Mouse (Mus musculus): Measurements from ENCODE around the gene Tamm41. TPM values are rescaled to one million over a fixed set of nuclear protein-coding genes. Genes with fewer than 3 reads are reported as not detected.
A peak's percentile ranks its signal among the peaks of the same experiment; 100 is the strongest.

Tamm41 gene
- 35.7 and 39.9 TPM in 2 replicates for total RNA-seq (2012; rRNA removed)

DNA sequence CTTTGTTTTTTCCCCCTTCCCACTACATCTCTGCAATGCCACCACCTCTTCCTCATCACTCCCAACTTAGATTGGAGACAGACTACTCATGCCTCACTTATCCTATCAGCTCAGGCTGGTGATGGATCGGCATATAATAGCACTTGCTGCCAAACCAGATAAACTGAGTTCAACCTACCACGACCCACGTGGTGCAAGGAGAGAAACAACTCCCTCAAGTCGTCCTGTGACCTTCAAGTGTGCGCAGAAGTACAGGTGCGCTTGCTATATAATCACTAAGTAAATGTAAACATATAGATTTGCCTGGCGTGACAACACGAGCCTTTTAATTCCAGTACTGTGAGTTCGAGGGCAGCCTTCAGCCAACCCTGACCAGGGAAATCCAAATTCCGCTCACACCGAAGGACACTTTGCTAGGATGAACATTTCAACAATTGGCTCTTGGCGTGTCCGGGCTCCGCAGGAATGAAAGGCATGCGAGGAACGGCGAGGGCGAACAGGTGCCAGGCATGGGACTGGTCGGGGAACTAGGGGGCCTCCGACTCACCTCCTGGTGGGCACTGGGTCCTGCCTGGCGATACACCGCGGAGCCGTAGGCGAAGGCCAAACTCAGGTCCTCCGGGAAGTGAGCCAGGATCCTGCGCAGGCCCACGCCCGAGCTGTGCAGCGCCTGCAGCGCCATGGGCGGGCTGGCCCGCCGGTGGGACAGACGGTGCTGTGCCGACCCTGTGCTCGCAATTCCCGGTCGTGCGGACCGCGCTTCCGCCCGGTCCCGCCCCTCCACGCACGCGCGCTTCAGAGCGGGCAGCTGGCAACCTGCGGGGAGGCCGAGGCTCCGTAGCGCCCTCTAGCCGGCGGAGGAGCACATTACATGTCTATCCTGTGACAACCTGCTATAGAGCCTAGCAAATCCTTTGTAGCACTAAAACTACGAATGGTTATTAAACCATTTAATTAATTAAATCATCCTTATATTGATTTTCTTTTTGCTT lies at the start of gene Tamm41:
TSS of gene Tamm41 (minus strand) at position 774 of the 992 bp plus-strand sequence.
- H3K9me3 ChIP-seq (ENCODE audit: control insufficient read depth, insufficient read depth, low read depth, low read length), result no peaks in the 10 kb centered on the region
- no peaks in the 10 kb centered on the region for H3K4me1 ChIP-seq (ENCODE audit: control insufficient read depth in 2 of 2, insufficient read depth in 2 of 2, low read length in 2 of 2, poor library complexity in 1 of 2)
- H3K4me3 ChIP-seq (ENCODE audit: insufficient read depth in 1 of 2, low read depth in 1 of 2, low read length in 2 of 2, poor library complexity in 1 of 2, severe bottlenecking in 1 of 2), result peak within 1 kb of the TSS; percentile 77 to 81
- peak within 1 kb of the TSS; percentile 85 for H3K9ac ChIP-seq (ENCODE audit: insufficient read depth, low read depth, low read length, poor library complexity, severe bottlenecking)
- H3K27ac ChIP-seq (ENCODE audit: insufficient read depth, low read depth, low read length, poor library complexity, severe bottlenecking), result no peak within 1 kb of the TSS
- in situ Hi-C loops (cut with MboI; ENCODE audit: low sequenced_read_pairs in 2 of 2, unreplicated experiment in 2 of 2), result no loop called here
- H3K36me3 ChIP-seq (ENCODE audit: control insufficient read depth, insufficient read depth, low read length, poor library complexity, severe bottlenecking), result peaks cover 16% of the 10 kb centered on the region
- DNase-seq (ENCODE audit: low read depth, low spot score), result peak; percentile 65
- TF ChIP-seq HCFC1 (IDR thresholded peaks at IDR 0.05; ENCODE audit: borderline replicate concordance, insufficient read depth, low read length) (peak; percentile 64; the same call in 1 of the 2 replicates), MAFK (IDR thresholded peaks at IDR 0.05; ENCODE audit: insufficient read depth, low read depth, low read length) (no peak)

DNA sequence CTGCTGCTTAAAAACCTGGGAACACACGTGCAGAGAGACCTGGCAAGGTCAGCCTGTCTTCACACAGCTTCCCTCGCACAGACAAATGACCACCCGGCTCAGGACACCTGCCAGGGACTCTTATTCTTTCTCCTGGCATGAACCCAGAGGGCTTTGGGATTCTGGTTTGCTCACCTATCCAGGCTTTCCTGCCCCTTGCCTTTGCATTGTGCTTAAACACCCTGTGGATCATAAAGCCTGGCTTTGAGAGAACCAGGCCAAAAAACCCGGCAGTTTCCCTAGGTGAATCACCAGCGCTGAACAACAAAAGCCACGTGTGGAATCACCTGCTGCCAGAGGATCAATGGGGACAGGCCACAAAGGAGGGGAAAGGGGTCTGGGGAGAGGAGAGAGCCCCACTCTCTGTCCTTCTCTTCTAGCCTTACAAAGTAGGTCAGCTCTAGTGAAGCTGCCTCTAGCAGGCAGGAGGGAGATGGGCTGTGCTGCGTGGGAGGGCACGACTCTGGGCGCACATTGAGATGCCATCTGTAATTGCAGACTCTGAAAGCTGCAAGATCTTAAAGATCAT lies 47.7 kb upstream of the Tamm41 start:
- Histone ChIP-seq H3K36me3 (ENCODE audit: control insufficient read depth, insufficient read depth, low read length, poor library complexity, severe bottlenecking) (no peaks in the 10 kb centered on the region), H3K9me3 (ENCODE audit: control insufficient read depth, insufficient read depth, low read depth, low read length) (no peaks in the 10 kb centered on the region), H3K4me3 (ENCODE audit: insufficient read depth in 1 of 2, low read depth in 1 of 2, low read length in 2 of 2, poor library complexity in 1 of 2, severe bottlenecking in 1 of 2) (no peak overlapping the region), H3K27ac (ENCODE audit: insufficient read depth, low read depth, low read length, poor library complexity, severe bottlenecking) (no peak overlapping the region), H3K4me1 (ENCODE audit: control insufficient read depth in 2 of 2, insufficient read depth in 2 of 2, low read length in 2 of 2, poor library complexity in 1 of 2) (0 out of 4 replicates have a peak, but pooled peaks cover 0 to 2% of the 10 kb centered on the region in 2 experiments), H3K9ac (ENCODE audit: insufficient read depth, low read depth, low read length, poor library complexity, severe bottlenecking) (no peak overlapping the region)
- DNase-seq (ENCODE audit: low read depth, low spot score), result no peak
- TF ChIP-seq ZC3H11A (IDR thresholded peaks at IDR 0.05; ENCODE audit: borderline replicate concordance, low read depth, low read length), result no peak
- TF ChIP-seq HCFC1 (IDR thresholded peaks at IDR 0.05; ENCODE audit: borderline replicate concordance, insufficient read depth, low read length), result no peak
- TF ChIP-seq MAFK (IDR thresholded peaks at IDR 0.05; ENCODE audit: insufficient read depth, low read depth, low read length), result no peak
- no peak for TF ChIP-seq ZNF384 (IDR thresholded peaks at IDR 0.05; ENCODE audit: low read depth, low read length)
- no peak for TF ChIP-seq CHD2 (IDR thresholded peaks at IDR 0.05; ENCODE audit: low read depth, low read length)
- in situ Hi-C loops (cut with MboI; ENCODE audit: low sequenced_read_pairs in 2 of 2, unreplicated experiment in 2 of 2), result no loop called here

- H3K9me3 ChIP-seq (ENCODE audit: control insufficient read depth, insufficient read depth, low read depth, low read length), result no peaks in the 10 kb centered on the region
- in situ Hi-C loops (cut with MboI; ENCODE audit: low sequenced_read_pairs in 2 of 2, unreplicated experiment in 2 of 2), result no loop called here
- H3K36me3 ChIP-seq (ENCODE audit: control insufficient read depth, insufficient read depth, low read length, poor library complexity, severe bottlenecking), result no peaks in the 10 kb centered on the region
- DNase-seq (ENCODE audit: low read depth, low spot score), result peak; percentile 25
- no peak overlapping the region for H3K27ac ChIP-seq (ENCODE audit: insufficient read depth, low read depth, low read length, poor library complexity, severe bottlenecking)
- H3K9ac ChIP-seq (ENCODE audit: insufficient read depth, low read depth, low read length, poor library complexity, severe bottlenecking), result no peak overlapping the region
- H3K4me3 ChIP-seq (ENCODE audit: insufficient read depth in 1 of 2, low read depth in 1 of 2, low read length in 2 of 2, poor library complexity in 1 of 2, severe bottlenecking in 1 of 2), result no peak overlapping the region
- H3K4me1 ChIP-seq (ENCODE audit: control insufficient read depth in 2 of 2, insufficient read depth in 2 of 2, low read length in 2 of 2, poor library complexity in 1 of 2), result peaks cover 0 to 1% of the 10 kb centered on the region in 2 experiments; a peak in 1 of 4 replicates
- TF ChIP-seq MAFK (IDR thresholded peaks at IDR 0.05; ENCODE audit: insufficient read depth, low read depth, low read length) (no peak), ZC3H11A (IDR thresholded peaks at IDR 0.05; ENCODE audit: borderline replicate concordance, low read depth, low read length) (no peak), CHD2 (IDR thresholded peaks at IDR 0.05; ENCODE audit: low read depth, low read length) (no peak), ZNF384 (IDR thresholded peaks at IDR 0.05; ENCODE audit: low read depth, low read length) (0 out of 2 replicates have a peak, but pooled peaks have one; percentile 10)
These were observed 39.3 kb upstream of the Tamm41 start for GRCm38 (mm10) chr6:115076781-115077575.

- no peaks in the 10 kb centered on the region for H3K9me3 ChIP-seq (ENCODE audit: control insufficient read depth, insufficient read depth, low read depth, low read length)
- no peaks in the 10 kb centered on the region for H3K36me3 ChIP-seq (ENCODE audit: control insufficient read depth, insufficient read depth, low read length, poor library complexity, severe bottlenecking)
- peaks cover 1 to 3% of the 10 kb centered on the region in 2 experiments; a peak in 1 of 4 replicates for H3K4me1 ChIP-seq (ENCODE audit: control insufficient read depth in 2 of 2, insufficient read depth in 2 of 2, low read length in 2 of 2, poor library complexity in 1 of 2)
- no peak overlapping the region for H3K27ac ChIP-seq (ENCODE audit: insufficient read depth, low read depth, low read length, poor library complexity, severe bottlenecking)
- no peak for DNase-seq (ENCODE audit: low read depth, low spot score)
- in situ Hi-C loops (cut with MboI; ENCODE audit: low sequenced_read_pairs in 2 of 2, unreplicated experiment in 2 of 2), result no loop called here
- H3K9ac ChIP-seq (ENCODE audit: insufficient read depth, low read depth, low read length, poor library complexity, severe bottlenecking), result no peak overlapping the region
- TF ChIP-seq ZNF384 (IDR thresholded peaks at IDR 0.05; ENCODE audit: low read depth, low read length) (no peak; the same call in 1 of the 2 replicates), HCFC1 (IDR thresholded peaks at IDR 0.05; ENCODE audit: borderline replicate concordance, insufficient read depth, low read length) (no peak), CHD2 (IDR thresholded peaks at IDR 0.05; ENCODE audit: low read depth, low read length) (no peak), ZC3H11A (IDR thresholded peaks at IDR 0.05; ENCODE audit: borderline replicate concordance, low read depth, low read length) (no peak), MAFK (IDR thresholded peaks at IDR 0.05; ENCODE audit: insufficient read depth, low read depth, low read length) (no peak)
- no peak overlapping the region for H3K4me3 ChIP-seq (ENCODE audit: insufficient read depth in 1 of 2, low read depth in 1 of 2, low read length in 2 of 2, poor library complexity in 1 of 2, severe bottlenecking in 1 of 2)
These were observed 34.3 kb upstream of the Tamm41 start for GRCm38 (mm10) chr6:115072024-115072423.
